Mouse (Mus musculus): ENCODE measurements around the gene Carhsp1. TPM values are rescaled to one million over a fixed set of nuclear protein-coding genes. Genes with fewer than 3 reads are reported as not detected.

Carhsp1 gene
- 10 to 100 TPM; 25.6 to 32.1 TPM for polyA plus RNA-seq (2017; shearing (Covaris generic))

DNA sequence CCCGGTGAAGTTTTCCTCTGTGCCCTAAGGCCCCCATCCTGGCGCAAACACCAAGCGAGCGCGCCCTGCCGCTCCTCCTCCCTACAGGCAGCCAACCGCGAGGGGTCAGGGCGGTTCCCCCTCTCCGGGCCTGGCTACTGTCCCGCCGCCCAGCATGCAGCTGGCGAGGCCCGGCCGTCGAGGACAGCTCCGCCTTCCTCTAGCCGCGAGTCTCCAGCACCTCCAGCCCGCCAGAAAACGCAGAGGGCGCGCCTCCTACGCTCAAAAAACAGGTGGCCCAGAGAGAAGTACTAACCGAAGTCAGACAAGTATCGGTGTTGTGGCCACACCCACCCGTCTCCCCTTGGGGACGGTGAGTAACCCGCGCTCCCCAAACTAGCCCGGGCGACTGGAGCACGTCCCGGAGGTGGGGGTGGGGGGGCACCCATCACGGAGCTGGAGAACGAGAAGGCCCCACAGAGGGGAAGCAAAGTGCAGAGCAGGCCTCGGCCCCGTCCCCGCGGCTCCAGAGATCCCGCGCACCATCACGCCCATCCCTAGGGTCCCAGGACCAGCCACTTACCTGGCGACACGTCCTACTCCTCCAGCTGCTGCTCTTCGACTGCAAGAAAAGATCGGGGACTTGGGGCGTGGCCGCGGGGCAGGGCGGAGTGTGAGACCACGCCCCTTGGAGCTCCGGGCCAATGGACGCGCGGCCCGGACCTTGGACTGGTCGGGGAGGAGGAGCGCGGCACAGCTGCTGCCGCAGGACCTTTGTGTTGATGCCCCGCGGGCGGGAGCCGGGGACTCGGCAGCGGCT, at the start of gene Carhsp1:
TSS of gene Carhsp1 (minus strand) at position 605 of the 799 bp plus-strand sequence.
- ATAC-seq: peak; percentile 84

DNA sequence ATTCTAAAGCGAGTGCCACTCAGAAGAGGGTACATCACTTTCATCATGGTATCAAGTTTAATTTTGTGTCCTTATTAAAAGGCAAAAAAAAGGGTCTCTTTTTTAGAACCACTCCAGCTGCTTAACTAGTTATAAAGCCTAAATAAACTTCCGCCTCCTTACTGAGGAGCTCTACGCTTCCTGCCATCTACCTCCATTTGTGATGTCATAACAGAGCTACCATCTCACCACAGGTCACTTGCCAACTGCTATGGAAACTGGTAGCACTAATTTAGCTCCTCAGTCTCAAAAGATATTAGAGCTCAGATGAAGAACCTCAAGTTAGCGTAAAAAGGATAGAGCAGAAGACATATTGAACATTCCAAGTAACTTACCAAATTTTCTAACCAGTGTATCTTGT, 48.5 kb upstream of the Carhsp1 start:
- ATAC-seq: peak; percentile 50

DNA sequence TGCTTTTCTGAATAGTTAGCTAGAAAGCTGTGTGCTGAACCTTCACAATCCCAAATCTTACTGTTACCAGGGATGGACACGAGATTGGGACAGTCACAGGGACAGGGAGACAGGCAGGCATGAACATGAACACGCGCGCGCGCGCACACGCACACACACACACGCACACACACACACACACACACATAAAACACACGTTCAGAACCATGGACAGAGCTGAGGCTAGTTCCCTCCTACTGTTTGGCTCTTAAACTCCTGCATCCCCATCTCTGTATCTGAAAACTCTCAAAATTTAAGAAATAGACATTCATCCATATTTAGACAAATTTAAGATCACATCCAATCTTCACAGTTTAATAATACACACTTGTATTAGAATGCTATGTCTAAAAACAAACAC, 45.8 kb upstream of the Carhsp1 start:
- ATAC-seq: no peak

DNA sequence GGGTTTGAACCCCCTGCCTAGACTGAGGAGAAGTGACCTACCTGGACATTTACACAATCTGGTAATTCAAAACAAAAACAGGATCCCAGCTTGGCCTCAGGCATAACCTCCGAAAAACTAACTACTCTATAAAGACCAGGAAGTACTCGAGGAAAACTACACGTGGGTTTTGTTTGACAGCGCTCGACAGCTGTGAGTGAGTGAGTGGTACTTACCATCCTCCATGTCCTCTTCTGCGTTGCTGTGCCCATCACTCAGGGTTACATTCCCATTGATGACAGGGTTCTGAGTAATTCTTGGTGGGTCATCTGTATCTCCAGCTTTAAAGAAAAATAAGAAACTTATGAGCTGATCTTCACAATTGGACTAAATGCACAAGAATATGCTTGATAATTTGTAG, 44.3 kb upstream of the Carhsp1 start:
- no peak for ATAC-seq

DNA sequence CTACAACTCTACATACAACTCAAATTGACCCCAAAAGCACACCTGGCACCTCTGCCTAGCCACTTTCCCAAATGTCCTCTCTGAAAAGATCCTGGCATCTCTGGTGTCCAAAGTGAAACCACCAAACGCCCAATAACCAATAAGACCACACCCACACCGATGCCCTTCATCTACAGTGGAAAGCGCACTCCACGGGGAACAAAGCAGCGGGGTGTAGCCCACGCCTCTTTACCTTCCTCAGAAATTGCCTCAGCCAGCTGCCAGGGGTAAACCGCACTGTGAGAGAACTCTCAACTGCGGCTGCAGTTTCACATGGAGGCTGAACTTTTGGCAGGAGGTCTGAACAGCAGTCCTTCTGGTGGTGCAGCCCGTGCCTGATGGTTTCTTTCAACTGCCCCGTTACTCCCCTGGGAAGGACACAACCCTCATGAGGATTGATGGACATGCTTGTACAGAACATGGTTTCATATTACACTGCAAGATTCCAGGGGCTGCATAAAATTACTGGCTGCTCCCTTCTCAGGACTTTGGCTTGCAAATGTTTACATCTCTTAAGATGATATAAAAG, 43.6 kb upstream of the Carhsp1 start:
- ATAC-seq: no peak

DNA sequence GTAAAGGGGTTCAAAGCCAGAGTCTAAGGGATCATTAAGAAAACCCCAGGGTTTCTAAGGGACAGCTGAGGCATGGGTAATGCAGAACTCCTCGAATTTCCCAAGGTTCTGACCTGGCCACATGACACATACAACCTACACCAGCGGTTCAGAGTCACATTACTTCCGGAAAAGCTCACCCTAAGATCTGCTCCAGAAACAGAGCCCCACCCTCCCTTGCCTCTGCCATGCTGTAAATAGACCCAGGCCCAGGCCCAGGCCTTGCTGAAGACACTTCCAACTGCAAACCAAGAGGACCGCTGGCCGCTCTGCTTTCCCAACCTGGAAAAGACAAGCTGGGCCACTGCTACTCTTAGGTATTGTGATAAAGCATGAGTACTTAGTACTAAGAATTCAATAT, 42.9 kb upstream of the Carhsp1 start:
- no peak for ATAC-seq

DNA sequence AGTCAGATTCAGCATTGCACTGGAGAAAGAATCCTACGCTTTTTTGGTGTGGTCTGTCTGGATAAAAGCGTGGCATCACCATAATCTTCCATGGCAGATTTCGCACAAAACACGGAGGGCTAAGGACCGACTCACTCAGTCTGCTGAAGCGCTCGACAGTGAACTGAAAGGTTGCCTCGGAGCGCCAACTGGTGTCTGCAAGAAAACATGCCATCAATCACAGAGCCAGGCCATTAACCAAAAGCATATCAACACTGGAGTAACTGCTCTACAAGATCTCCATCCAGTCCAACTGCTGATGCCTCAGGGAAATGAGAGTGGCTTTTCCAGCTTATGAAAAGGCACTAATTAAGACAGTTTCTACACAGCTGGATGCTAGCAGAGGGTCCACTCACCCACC, 40.0 kb upstream of the Carhsp1 start:
- no peak for ATAC-seq

DNA sequence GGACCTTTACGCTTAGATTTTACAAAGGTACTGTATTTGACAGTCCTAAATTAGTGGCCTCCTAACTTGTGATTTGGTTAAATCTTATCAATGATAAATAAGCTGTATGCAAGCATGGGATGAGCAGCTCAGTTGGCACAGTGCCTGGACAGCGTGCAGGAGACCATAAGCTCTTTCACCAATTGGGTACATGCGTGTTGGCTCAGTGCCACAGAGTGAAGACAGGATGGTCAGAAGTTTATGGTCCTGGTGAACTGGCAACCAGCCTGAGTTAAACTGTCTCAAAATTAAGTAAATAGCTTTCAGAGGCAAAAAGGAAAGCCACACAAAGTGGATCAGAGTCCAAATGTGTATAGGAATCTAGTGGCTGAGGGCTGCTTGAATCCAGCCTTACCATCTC, 28.6 kb upstream of the Carhsp1 start:
- ATAC-seq: no peak

DNA sequence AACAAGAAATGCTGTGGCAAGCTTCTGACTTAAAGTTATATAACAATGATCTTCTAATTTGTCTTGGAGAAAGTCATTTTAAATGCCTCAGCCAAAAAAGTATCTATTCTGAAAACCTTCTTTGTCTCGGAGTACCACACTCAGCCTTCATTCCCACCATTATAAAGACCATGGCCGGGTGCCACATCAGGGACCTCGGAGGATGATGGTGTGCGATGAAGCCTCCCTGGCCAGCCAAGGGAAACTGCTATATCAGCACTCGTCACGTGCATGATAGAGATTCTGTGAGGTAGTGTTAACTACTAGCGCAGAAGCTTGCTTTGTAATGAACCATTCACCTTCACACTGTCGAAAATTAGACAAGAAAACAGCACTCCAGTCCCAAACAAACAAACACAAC, 27.6 kb upstream of the Carhsp1 start:
- ATAC-seq: no peak

DNA sequence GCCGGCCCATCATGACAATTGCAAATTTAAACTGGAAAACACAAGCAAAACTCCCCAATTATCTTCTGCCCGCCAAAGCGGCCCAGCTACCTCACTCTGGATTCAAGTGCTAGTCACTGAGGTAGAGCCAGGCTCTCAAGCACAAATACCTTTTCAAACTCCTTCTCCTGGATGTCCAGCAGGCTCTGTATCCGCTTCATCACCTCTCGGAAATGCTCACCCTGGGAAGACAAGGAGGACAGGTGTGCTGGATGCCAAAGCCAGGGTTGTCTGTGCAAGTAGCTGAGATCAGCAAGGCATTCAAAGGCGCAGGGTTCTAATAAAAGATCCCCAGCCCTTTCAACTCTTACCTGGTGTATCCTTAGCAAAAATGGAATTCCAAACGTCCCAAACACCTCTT, 19.3 kb upstream of the Carhsp1 start:
- no peak for ATAC-seq

DNA sequence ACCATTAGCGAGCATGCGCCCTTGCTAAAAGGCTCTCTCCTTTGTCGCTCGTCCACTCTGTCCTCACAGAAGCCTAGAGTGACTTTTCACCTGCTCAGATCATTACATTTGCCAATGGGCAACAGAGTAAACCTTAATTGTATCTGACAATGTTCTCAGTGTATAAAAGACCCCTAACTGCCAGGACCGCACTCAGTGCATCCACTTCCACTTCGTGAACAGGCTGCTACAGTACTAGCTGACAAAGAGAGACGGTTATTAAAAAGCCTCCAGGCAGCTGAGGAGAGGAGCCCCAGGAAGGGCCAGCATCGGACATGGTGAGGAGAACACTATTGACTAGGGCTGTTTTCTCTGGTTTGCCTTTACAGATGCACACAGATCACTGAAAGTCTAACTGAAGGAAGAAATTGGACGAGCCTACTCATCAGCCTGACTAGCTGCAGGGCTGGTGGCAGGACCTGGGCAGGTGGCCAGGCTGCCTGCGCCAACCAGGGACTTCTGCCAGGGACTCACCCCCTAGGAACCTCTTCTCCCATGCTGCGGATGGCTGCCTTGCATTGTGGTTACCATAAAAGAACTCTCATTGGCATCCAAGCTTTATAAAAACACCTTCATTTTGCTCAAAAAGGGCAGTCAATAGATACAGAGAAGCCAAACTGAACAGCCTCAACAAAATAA, 18.2 kb upstream of the Carhsp1 start:
- no peak for ATAC-seq

DNA sequence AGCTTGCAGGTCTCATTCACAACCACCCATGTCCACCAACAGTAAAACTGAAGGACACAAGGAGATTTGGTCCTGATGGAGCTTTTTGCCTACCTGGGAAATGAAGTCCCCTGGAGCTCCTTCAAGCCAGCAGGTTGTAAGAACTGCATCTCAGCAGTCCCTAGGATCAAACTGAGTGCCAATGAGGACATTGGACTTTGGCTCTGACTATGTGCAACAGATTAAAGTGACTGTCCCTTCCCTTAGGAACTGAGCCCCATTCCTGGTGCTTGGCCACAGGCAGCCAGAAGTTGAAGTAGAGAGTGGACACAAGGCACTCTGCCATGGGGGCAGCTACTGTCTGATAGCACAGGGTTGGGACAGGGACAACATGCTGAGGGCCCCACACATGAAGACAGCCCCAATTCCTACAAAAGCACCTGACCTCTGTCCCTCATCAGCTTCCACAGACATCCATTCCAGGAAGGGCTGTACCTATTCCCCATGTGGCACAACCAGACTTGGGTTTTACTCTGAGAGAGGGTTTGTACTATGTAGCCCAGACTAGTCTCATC, 15.7 kb upstream of the Carhsp1 start:
- ATAC-seq: no peak

DNA sequence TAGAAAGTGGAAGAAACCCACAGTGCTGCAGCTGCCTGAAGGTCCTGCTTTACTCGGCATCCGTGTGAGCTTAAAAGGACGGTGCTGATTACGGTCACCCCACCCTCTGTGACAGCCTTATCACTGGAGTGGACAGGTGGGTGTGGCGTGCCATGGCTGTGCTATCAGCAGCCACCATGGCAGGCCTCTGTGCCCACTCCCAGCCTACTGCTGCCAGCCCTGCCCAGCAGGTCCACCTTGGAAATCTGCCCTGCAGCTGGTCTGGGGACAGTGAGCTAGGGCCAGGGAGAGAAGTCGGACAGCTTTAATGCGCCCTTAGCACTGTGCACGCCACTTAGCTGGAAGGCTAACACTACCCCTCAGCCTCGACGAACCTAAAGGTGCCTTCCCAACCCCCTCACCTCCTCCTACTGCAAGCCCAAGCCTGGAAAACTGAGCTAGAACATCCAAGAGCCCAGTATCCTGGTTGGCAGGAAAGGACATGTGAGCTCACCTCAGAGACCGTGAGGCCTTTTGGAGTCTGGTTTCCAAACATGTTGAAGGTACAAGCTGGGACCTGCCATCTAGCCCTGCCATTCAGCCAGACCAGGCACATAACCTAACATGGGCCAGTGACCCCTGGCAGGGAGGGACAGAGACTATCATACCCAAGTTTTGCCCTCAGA, 15.0 kb upstream of the Carhsp1 start:
- no peak for ATAC-seq

DNA sequence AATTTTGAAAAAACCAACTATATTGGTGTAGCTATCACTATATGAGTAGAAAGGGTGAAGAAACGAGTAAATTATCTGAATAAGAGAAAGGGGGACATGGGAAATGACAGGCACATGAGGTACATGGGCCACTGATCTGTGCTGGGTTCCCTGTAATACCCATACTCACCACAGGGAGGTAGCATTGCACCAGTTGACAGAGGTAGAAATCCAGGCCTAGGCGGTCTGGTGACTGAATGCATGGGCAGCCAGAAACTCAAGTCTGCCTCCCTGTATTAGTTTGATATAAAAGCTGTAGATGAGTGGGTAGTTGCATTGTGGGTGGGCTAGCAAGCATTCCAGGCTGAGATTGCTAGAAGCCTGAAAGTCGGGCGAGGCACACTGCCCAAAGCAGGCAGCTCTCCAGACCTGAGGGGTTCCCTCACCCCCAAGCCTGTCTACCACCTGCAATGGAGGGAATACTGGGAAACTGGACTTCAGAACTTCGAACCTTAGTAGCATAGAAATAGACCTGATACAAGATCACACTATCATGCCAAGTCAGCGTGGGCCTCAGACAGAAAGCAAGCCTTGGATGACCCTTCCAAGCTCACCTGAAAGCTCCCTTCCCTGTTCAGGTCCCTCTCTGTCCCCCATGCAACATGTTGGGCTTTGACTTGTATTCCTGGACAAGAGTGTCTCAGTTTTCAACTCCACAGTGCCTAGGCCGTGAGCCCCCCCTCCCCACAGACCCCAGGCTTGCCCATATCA, 14.3 kb upstream of the Carhsp1 start:
- peak; percentile 85 for ATAC-seq

DNA sequence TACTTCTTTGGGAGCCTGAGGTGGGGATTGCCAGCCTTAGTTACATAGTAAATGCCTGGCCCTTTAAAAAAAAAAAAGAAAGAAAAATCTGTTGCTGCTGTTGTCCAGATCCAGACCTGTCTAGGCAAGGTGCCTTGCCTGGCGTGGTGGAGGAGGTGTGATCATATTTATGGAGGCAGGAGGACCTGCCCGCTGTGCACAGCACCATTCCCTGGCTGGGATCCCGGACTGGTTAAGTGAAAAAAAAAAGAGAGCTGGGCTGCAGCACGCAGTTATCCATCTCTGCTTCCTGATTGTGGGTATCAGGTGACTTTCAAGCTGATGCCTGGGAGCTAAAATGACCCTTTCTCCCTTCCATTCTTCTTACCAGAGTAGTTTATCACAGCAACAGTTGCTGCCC, 13.1 kb upstream of the Carhsp1 start:
- ATAC-seq: no peak

DNA sequence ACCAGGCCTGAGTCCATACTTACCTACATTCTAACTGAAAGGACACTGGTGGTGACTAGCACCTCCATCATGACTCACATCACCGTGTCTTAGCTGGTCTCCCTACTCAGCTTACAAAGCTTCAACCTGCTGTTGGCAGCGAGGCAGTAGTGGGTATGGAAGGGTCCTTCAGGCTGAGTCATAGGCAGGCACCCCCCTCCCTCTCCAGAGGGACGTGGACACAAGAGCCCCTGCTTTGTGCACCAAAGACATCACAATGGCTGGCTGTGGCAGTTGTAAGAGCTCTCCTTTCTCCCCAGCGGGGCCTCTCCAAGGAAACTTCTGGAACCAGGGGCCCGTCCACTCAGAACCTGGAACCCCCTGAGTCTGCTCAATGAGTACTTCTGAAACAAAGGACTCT, 8.5 kb upstream of the Carhsp1 start, which contains the start of gene Gm5767:
TSS of gene Gm5767 (plus strand) at position 301 of the 400 bp plus-strand sequence.
- no peak for ATAC-seq

DNA sequence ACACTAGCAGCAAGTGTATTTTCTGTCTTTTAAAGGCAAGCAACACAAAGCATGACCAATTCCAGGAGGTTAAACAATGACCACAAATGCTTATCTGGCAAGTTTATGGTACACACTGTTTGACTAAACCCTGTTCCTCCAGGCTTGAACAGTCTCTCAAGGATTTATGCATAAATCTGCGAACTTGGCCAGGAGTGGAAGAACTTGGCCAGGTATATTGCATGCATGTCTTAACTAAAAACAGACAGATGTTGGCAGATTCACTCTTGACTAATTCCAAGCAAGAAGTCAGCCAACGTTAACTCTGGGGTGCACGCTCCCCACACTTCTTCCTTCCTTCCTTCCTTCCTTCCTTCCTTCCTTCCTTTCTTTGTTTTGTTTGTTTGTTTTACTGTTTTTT, 7.8 kb upstream of the Carhsp1 start:
- no peak for ATAC-seq

DNA sequence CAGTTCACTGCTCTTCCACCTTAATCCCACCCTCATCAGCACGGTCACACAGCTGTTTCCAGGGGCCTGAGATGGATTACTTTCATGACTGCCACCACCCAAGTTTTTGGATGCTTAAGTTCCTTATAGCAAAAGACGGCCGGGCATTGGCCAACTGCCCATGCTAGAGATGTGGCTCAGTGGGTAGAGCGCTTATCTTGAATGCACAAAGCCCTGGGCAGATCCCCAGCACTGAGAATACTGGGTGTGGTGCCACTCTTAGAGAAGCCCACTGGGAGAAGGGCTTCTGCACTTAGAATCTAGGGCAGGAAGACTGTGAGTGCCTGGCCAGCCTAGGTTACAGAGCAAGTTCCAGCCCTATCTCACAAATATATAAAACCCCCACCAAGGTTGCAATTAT, 6.7 kb upstream of the Carhsp1 start:
- no peak for ATAC-seq

DNA sequence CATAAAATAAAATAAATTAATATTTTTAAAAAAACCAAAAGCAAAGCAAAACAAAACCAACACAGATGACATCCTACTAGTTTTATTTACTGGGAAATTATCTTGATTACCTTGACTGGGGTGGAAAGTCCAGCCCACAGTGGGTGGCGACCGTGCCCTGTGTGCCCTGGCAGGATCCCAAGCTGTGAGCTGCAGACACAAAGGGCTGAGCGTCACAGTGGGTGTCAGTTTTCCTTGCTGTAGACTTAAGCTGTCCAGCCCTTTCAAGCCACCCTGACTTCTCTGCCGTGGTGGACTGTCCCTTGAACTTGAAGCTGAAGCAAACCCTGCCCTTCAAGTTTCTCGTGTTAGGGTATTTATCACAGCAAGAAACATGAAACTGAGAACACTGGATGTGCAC, 6.1 kb upstream of the Carhsp1 start:
- ATAC-seq: no peak

DNA sequence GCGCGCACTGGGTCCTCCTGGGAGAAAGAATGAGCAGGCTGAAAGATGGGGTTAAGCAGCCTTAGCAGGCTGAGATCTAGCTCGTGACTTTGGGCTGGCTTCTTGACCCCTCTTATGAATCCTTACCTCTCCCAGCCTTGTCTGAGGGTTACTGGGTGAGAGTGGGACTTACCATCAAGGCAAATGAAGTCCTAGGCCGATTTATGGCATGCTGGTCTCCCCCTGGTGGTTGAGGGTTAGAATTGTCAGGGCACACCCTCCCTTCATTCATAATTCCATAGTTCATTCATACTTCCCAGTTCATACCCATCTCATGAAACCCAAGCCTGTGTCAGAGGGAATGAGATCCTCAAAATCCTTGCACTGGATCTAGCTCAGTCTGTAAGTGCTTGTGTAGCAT, 4.8 kb upstream of the Carhsp1 start:
- ATAC-seq: no peak

DNA sequence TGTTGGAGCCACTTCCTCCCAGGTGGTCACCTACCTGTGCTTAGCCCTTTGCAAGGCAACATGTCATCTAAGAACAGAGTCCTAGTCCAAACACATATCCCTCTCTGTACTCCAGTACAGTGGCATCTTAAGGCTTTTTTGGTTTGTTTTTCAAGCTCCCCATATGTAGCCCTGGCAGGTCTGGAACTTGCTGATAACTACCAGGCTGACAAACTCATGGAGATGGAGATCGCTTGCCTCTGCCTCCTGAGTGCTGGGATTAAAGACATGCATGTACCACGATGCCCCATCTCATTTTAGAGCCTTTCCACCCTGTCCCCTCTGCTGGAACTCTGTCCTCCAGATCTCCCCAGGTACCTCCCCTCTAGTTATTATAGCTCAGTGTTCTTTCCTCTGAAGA, 4.3 kb upstream of the Carhsp1 start:
- no peak for ATAC-seq

DNA sequence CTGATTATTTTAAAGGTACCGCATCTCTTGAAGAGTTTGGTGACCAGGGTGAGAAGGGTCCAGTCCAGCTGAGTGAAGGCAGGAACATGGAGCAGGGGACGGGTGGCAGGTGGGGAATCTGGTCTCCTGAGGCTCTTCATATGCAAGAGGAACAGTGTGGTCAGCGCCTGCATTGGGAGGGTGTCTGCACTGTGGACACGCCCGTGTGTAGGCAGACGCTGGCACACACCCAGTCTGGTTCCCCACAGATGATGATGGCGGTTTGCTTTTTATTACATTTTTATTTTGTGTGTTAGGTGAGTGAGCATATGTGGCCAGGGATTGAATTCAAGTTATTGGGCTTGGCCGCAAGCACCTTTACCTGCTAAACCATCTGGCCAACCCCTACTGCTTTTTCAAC, 3.6 kb upstream of the Carhsp1 start:
- no peak for ATAC-seq
